Mouse (Mus musculus) thymus, adult 2 months (tissue): Measurements from ENCODE around the gene Thada.

ENCODE experiments used
- CTCF ChIP-seq: fragments of 200-500 bp; IDR thresholded peaks from 2 replicates; pipeline ENCODE4 v1.5.1; 2012; ENCODE audit warnings: mild to moderate bottlenecking, control low read depth, low read length, moderate library complexity, borderline replicate concordance; ENCODE audit not compliant: control insufficient read depth, poor library complexity, insufficient read depth; ENCODE audit errors: extremely low read depth
- POLR2A ChIP-seq: fragments of 200-500 bp; IDR thresholded peaks from 2 replicates; pipeline ENCODE4 v1.6.1; 2012; ENCODE audit warnings: mild to moderate bottlenecking, low read length, control low read depth, moderate library complexity; ENCODE audit not compliant: control insufficient read depth, poor library complexity, insufficient read depth; ENCODE audit errors: extremely low read depth

- TF ChIP-seq CTCF (no peak), POLR2A (no peak)
These were observed 178.2 kb downstream of the Thada start for GRCm38 (mm10) chr17:84287675-84288420.
